ENCODE assay signal across 8 mouse cellular contexts in genomic region chr6:59412417-59413346, GRCm38 (mm10). TPM values are rescaled to one million over a fixed set of nuclear protein-coding genes. Genes with fewer than 3 reads are reported as not detected.
DNase-seq lines count a peak whose midpoint lies in the region; ATAC-seq and TF ChIP-seq lines count a peak whose summit lies in the region.
"Had no signal": no experiment of that assay in that cellular context is flagged by ENCODE, and none has a peak within 500 bp of the region (broad histone marks: within the 10 kb centered on the region; RNA-seq: fewer than 3 reads in every experiment).

No protein-coding gene starts in this region.

- TF ChIP-seq CTCF in intestine, postnatal 0 days (IDR thresholded peaks at IDR 0.05; ENCODE audit: low read depth): no peak

- H3K27me3 ChIP-seq in midbrain, embryonic 14.5 days (ENCODE audit: control insufficient read depth, insufficient read depth, low read length): no peaks in the 10 kb centered on the region
- no peaks in the 10 kb centered on the region for H3K27me3 ChIP-seq in midbrain, embryonic 10.5 days (ENCODE audit: low read depth, poor library complexity, severe bottlenecking)
- H3K27me3 ChIP-seq in embryonic facial prominence, embryonic 13.5 days: no peaks in the 10 kb centered on the region
- no peaks in the 10 kb centered on the region for H3K27me3 ChIP-seq in intestine, postnatal 0 days (replicated peaks; ENCODE audit: control insufficient read depth, insufficient read depth, low read length)

- H3K27ac ChIP-seq in midbrain, embryonic 14.5 days (replicated peaks; ENCODE audit: low read depth, low read length): no peak overlapping the region
- H3K27ac ChIP-seq in midbrain, embryonic 10.5 days (replicated peaks): no peak overlapping the region
- H3K27ac ChIP-seq in embryonic facial prominence, embryonic 13.5 days: peak overlapping the region; percentile 62
- peak overlapping the region; percentile 87 for H3K27ac ChIP-seq in intestine, postnatal 0 days (ENCODE audit: low read depth, low read length)
- H3K27ac ChIP-seq: liver, embryonic 14.5 days had no signal

- H3K9me3 ChIP-seq in midbrain, embryonic 14.5 days (ENCODE audit: control insufficient read depth, low read length): no peaks in the 10 kb centered on the region
- H3K9me3 ChIP-seq in midbrain, embryonic 10.5 days (replicated peaks): no peaks in the 10 kb centered on the region
- H3K9me3 ChIP-seq in embryonic facial prominence, embryonic 13.5 days: no peaks in the 10 kb centered on the region
- no peaks in the 10 kb centered on the region for H3K9me3 ChIP-seq in intestine, postnatal 0 days (ENCODE audit: control insufficient read depth)

- no peak for ATAC-seq in midbrain, embryonic 14.5 days (ENCODE audit: low FRiP score, low TSS enrichment)
- ATAC-seq in embryonic facial prominence, embryonic 13.5 days (ENCODE audit: insufficient number of reproducible peaks, insufficient read depth, low FRiP score, low TSS enrichment, low read depth): peak; percentile 33; the same call in 1 of the 2 replicates
- peak; percentile 82 for ATAC-seq in intestine, postnatal 0 days

- H3K4me2 ChIP-seq in midbrain, embryonic 14.5 days (ENCODE audit: low read length): no peak overlapping the region
- peak overlapping the region; percentile 33 for H3K4me2 ChIP-seq in embryonic facial prominence, embryonic 13.5 days
- peak overlapping the region; percentile 51 for H3K4me2 ChIP-seq in intestine, postnatal 0 days (replicated peaks; ENCODE audit: low read depth)

- no peaks in the 10 kb centered on the region for H3K36me3 ChIP-seq in midbrain, embryonic 14.5 days (ENCODE audit: control insufficient read depth, insufficient read depth, low read length)
- no peaks in the 10 kb centered on the region for H3K36me3 ChIP-seq in midbrain, embryonic 10.5 days
- no peaks in the 10 kb centered on the region for H3K36me3 ChIP-seq in embryonic facial prominence, embryonic 13.5 days
- H3K36me3 ChIP-seq in intestine, postnatal 0 days (ENCODE audit: control insufficient read depth, insufficient read depth): no peaks in the 10 kb centered on the region

- no peak overlapping the region for H3K4me3 ChIP-seq in midbrain, embryonic 14.5 days (replicated peaks; ENCODE audit: low read depth, low read length)
- no peak overlapping the region for H3K4me3 ChIP-seq in midbrain, embryonic 10.5 days
- no peak overlapping the region for H3K4me3 ChIP-seq in embryonic facial prominence, embryonic 13.5 days
- no peak overlapping the region for H3K4me3 ChIP-seq in intestine, postnatal 0 days (ENCODE audit: low read depth, low read length)

- peak; percentile 66 for DNase-seq in midbrain, embryonic 14.5 days
- no peak for DNase-seq in midbrain, embryonic 10.5 days (ENCODE audit: low spot score)
- peak; percentile 22 for DNase-seq in thymus, postnatal 25 days
- no peak for DNase-seq in right cerebral cortex, postnatal 36 days (ENCODE audit: low spot score in 2 of 2)
- DNase-seq in spleen, adult 12 weeks (ENCODE audit: low spot score): no peak

- 0 out of 2 replicates have a peak, but pooled peaks cover 4% of the 10 kb centered on the region for H3K4me1 ChIP-seq in midbrain, embryonic 14.5 days (ENCODE audit: control insufficient read depth, insufficient read depth, low read length)
- peaks cover 16% of the 10 kb centered on the region for H3K4me1 ChIP-seq in midbrain, embryonic 10.5 days
- peaks cover 29% of the 10 kb centered on the region for H3K4me1 ChIP-seq in embryonic facial prominence, embryonic 13.5 days
- H3K4me1 ChIP-seq in intestine, postnatal 0 days (replicated peaks; ENCODE audit: control insufficient read depth, insufficient read depth, low read length): no peaks in the 10 kb centered on the region; the same call in 1 of the 2 replicates

- 48% methylated on average over 13 of the region's 13 CpGs for whole genome bisulfite sequencing in midbrain, embryonic 14.5 days
- WGBS in midbrain, embryonic 10.5 days: 62% methylated on average over 13 of the region's 13 CpGs
- WGBS in embryonic facial prominence, embryonic 13.5 days: 16% methylated on average over 13 of the region's 13 CpGs
- WGBS in intestine, postnatal 0 days: 16% methylated on average over 13 of the region's 13 CpGs

- H3K9ac ChIP-seq in midbrain, embryonic 14.5 days (replicated peaks; ENCODE audit: low read length): no peak overlapping the region
- no peak overlapping the region for H3K9ac ChIP-seq in embryonic facial prominence, embryonic 13.5 days
- no peak overlapping the region for H3K9ac ChIP-seq in intestine, postnatal 0 days (ENCODE audit: low read depth, low read length)
- H3K9ac ChIP-seq: liver, embryonic 14.5 days had no signal

RNA-seq across cellular contexts. Expression of gene Gprin3, which starts 13.4 kb away (rescaled TPM):
- polyA plus RNA-seq in midbrain, embryonic 14.5 days (2014; fragmentation: Nextera tagmentation; extraction: Ambion mirVana): 7.6 and 8.9 TPM in 2 replicates
- polyA plus RNA-seq in midbrain, embryonic 10.5 days (2016; fragmentation: Nextera tagmentation; extraction: Ambion mirVana): 0.15 and 0.20 TPM in 2 replicates
- 2.5 and 3.0 TPM in 2 replicates for polyA plus RNA-seq in embryonic facial prominence, embryonic 13.5 days (2015; fragmentation: Nextera tagmentation; extraction: Ambion mirVana)
- 5.3 and 6.2 TPM in 2 replicates for polyA plus RNA-seq in intestine, postnatal 0 days (2015; fragmentation: Nextera tagmentation; extraction: Ambion mirVana)

Comparison
In these comparisons a context has a peak if more than half of its experiments do, and no peak if none do; other contexts are left out.
1. DNase-seq: peak in midbrain, embryonic 14.5 days (single experiment) and thymus, postnatal 25 days (single experiment); none in midbrain, embryonic 10.5 days (single experiment), right cerebral cortex, postnatal 36 days (0 of 2) and spleen, adult 12 weeks (single experiment).
2. H3K27ac ChIP-seq: peak in embryonic facial prominence, embryonic 13.5 days (single experiment) and intestine, postnatal 0 days (single experiment); none in midbrain, embryonic 14.5 days (single experiment) and midbrain, embryonic 10.5 days (single experiment).